7 mouse cellular contexts compared by ENCODE assay signal in genomic region chr5:91464876-91465508, GRCm38 (mm10). TPM values are rescaled to one million over a fixed set of nuclear protein-coding genes. Genes with fewer than 3 reads are reported as not detected.
DNase-seq lines count a peak whose midpoint lies in the region; ATAC-seq lines count a peak whose summit lies in the region.

No protein-coding gene starts in this region.

- H3K9me3 ChIP-seq in midbrain, embryonic 10.5 days (replicated peaks) = no peaks in the 10 kb centered on the region
- H3K9me3 ChIP-seq in stomach, embryonic 14.5 days (ENCODE audit: control insufficient read depth, low read depth, low read length) = no peaks in the 10 kb centered on the region

- WGBS in midbrain, embryonic 10.5 days = 51% methylated on average over 4 of the region's 4 CpGs
- WGBS in stomach, embryonic 14.5 days = 38% methylated on average over 4 of the region's 4 CpGs

- no peaks in the 10 kb centered on the region for H3K4me1 ChIP-seq in midbrain, embryonic 10.5 days
- no peaks in the 10 kb centered on the region for H3K4me1 ChIP-seq in stomach, embryonic 14.5 days (ENCODE audit: control insufficient read depth, insufficient read depth, low read length)

- no peak overlapping the region for H3K27ac ChIP-seq in midbrain, embryonic 10.5 days (replicated peaks)
- no peak overlapping the region for H3K27ac ChIP-seq in stomach, embryonic 14.5 days (ENCODE audit: low read length)

- H3K4me3 ChIP-seq in midbrain, embryonic 10.5 days = no peak overlapping the region
- H3K4me3 ChIP-seq in stomach, embryonic 14.5 days (ENCODE audit: low read depth, low read length) = no peak overlapping the region

- DNase-seq in 416B (ENCODE audit: low read depth) = peak; percentile 35
- peak; percentile 10 to 28 for DNase-seq in B cell, adult 2 months
- DNase-seq in cerebellum, postnatal 25 days = peak; percentile 8 to 39
- DNase-seq in layer of hippocampus, adult 8-10 months (ENCODE audit: low spot score in 2 of 2) = peak; percentile 7 to 36
- DNase-seq in midbrain, embryonic 10.5 days (ENCODE audit: low spot score) = peak; percentile 20

- H3K36me3 ChIP-seq in midbrain, embryonic 10.5 days = no peaks in the 10 kb centered on the region
- H3K36me3 ChIP-seq in stomach, embryonic 14.5 days (ENCODE audit: control insufficient read depth, insufficient read depth, low read length) = no peaks in the 10 kb centered on the region

- no peak overlapping the region for H3K4me2 ChIP-seq in stomach, embryonic 14.5 days (replicated peaks; ENCODE audit: low read depth, low read length)

- H3K9ac ChIP-seq in stomach, embryonic 14.5 days (replicated peaks; ENCODE audit: low read depth, low read length) = no peak overlapping the region

- H3K27me3 ChIP-seq in midbrain, embryonic 10.5 days (ENCODE audit: low read depth, poor library complexity, severe bottlenecking) = no peaks in the 10 kb centered on the region
- H3K27me3 ChIP-seq in stomach, embryonic 14.5 days (ENCODE audit: control insufficient read depth, insufficient read depth, low read length) = no peaks in the 10 kb centered on the region

- ATAC-seq in granulocyte monocyte progenitor cell, adult 5-6 weeks (replicated peaks; ENCODE audit: poor library complexity, severe bottlenecking) = peak; percentile 55; the same call in 1 of the 2 replicates
- ATAC-seq in stomach, embryonic 14.5 days (ENCODE audit: insufficient number of reproducible peaks, insufficient read depth, low FRiP score, low read depth) = peak; percentile 49; the same call in 1 of the 2 replicates

RNA-seq across cellular contexts. Expression of gene Parm1, which starts 52.4 kb away (rescaled TPM):
- total RNA-seq in granulocyte monocyte progenitor cell, adult 5-6 weeks (2014; fragmentation: Nextera tagmentation) = not detected in 2 replicates
- total RNA-seq in granulocyte monocyte progenitor cell, adult 5-6 weeks (2017) = 0.26 TPM in 1 of 2 replicates, not detected in the other
- total RNA-seq in layer of hippocampus, adult 8-10 months (2022) = 10 to 100 TPM; 41.6 to 61.3 (median 51.5) TPM
- polyA plus RNA-seq in midbrain, embryonic 10.5 days (2016; fragmentation: Nextera tagmentation; extraction: Ambion mirVana) = 16.1 and 18.9 TPM in 2 replicates
- 22.4 and 27.5 TPM in 2 replicates for polyA plus RNA-seq in stomach, embryonic 14.5 days (2014; fragmentation: Nextera tagmentation; extraction: Ambion mirVana)

Comparison
In these comparisons a context has a peak if more than half of its experiments do, and no peak if none do; other contexts are left out.
1. RNA of gene Parm1, which starts 52.4 kb away (total RNA-seq): 41.6 to 61.3 TPM in layer of hippocampus, adult 8-10 months; 0.26 TPM in granulocyte monocyte progenitor cell, adult 5-6 weeks; every median in the first group is over 10 times any median in the second.
2. Peak in every context shown above with its lines, with median percentiles within 50 percentile points of each other: DNase-seq.